Mouse (Mus musculus) stomach, embryonic 14.5 days (tissue): Measurements from ENCODE around the gene Cyp2w1. TPM values are rescaled to one million over a fixed set of nuclear protein-coding genes. Genes with fewer than 3 reads are reported as not detected.

Source experiments
- ATAC-seq: fragments of 200-750 bp; cut with Nextera tagmentation; 2 replicates; pipeline ENCODE4 v1.8.0; 2017; ENCODE audit warnings: low read depth, moderate TSS enrichment; ENCODE audit not compliant: insufficient number of reproducible peaks, insufficient read depth, low FRiP score
- H3K27ac ChIP-seq: fragments of 300-500 bp; sonication (generic); 2 replicates; pipeline ENCODE4 v1.5.1; 2014; ENCODE audit warnings: mild to moderate bottlenecking, low read length, moderate library complexity, mixed read lengths
- H3K27me3 ChIP-seq: fragments of 300-500 bp; sonication (generic); 2 replicates; pipeline ENCODE4 v1.6.1; 2014; ENCODE audit warnings: low read length, control low read depth, mixed read lengths; ENCODE audit not compliant: control insufficient read depth, insufficient read depth
- H3K36me3 ChIP-seq: fragments of 300-500 bp; sonication (generic); 2 replicates; pipeline ENCODE4 v1.6.1; 2014; ENCODE audit warnings: mild to moderate bottlenecking, control low read depth, low read length, moderate library complexity, mixed read lengths; ENCODE audit not compliant: control insufficient read depth, insufficient read depth
- H3K4me1 ChIP-seq: fragments of 300-500 bp; sonication (generic); 2 replicates; pipeline ENCODE4 v1.6.1; 2014; ENCODE audit warnings: low read length, control low read depth, mixed read lengths; ENCODE audit not compliant: control insufficient read depth, insufficient read depth
- H3K4me2 ChIP-seq: fragments of 300-500 bp; sonication (generic); replicated peaks from 2 replicates; pipeline ENCODE4 v1.6.1; 2014; ENCODE audit warnings: low read depth, low read length, control low read depth
- H3K4me3 ChIP-seq: fragments of 300-500 bp; sonication (generic); 2 replicates; pipeline ENCODE4 v1.5.1; 2014; ENCODE audit warnings: low read depth, low read length, control low read depth
- H3K9ac ChIP-seq: fragments of 300-500 bp; sonication (generic); replicated peaks from 2 replicates; pipeline ENCODE4 v1.6.1; 2014; ENCODE audit warnings: low read depth, mild to moderate bottlenecking, control low read depth, low read length, moderate library complexity, mixed read lengths
- H3K9me3 ChIP-seq: fragments of 300-500 bp; sonication (generic); 2 replicates; pipeline ENCODE4 v1.6.1; 2016; ENCODE audit warnings: low read depth, low read length, control low read depth; ENCODE audit not compliant: control insufficient read depth
- WGBS: fragments of 180-500 bp; shearing (Covaris S2); extraction: QIAGEN DNeasy Blood & Tissue Kit; methylation state at CpG from one replicate; pipeline ENCODE4 v1.1.7; 2014; 5-methylcytosine and 5-hydroxymethylcytosine counted together
- polyA plus RNA-seq: library from polyadenylated mRNA; unstranded; fragments of >200 nt; fragmentation: Nextera tagmentation; extraction: Ambion mirVana; gene quantifications from 2 replicates; pipeline ENCODE4 v1.2.1, GENCODE M21; 2014

The Cyp2w1 gene
- polyA plus RNA-seq, 1 experiment from 2014 or later = 6.8 TPM

DNA sequence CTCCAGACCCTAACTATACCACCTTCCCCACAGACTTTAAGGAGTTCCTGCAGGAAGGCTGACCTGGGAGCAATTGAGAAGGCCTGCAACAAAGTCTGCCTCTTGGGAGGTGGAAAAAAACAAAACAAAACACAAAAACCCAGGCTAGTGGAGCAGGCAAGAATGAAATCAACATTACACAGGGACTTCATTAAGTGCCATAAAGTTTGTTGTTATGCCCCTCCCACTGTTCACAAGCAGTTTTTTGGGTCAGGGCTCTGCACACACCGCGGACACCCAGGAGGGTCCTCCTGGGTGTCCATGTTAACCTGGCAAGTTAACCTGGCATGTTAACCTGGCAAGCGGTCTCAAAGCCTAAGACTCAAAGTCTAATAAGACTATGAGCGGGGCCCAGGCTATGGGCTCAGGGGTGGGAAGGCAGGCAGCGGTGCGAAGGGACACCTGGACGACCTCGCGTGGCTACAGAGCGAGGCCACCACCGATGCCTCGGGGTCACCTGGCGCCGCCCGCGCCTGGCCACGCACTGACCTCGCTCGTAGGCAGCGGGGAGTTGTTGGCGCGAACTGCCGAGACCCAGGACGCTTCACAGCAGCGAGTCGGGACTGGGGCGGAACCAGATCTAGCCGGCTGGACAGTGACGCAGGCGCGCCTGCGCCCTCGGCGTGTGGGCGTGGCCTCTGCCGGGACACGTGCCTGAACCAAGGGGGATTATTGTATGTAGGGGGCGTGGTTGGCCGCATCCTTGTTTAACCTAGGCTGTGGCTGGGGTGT is 19.4 kb downstream of the Cyp2w1 start:
- Histone ChIP-seq H3K9me3 (no peaks in the 10 kb centered on the region), H3K36me3 (no peaks in the 10 kb centered on the region), H3K4me3 (peak overlapping the region; percentile 58), H3K4me1 (peaks cover 5% of the 10 kb centered on the region; the same call in 1 of the 2 replicates), H3K27ac (peak overlapping the region; percentile 72), H3K9ac (peak overlapping the region; percentile 84), H3K27me3 (no peaks in the 10 kb centered on the region), H3K4me2 (peak overlapping the region; percentile 79)
- peak; percentile 95 for ATAC-seq
- WGBS = 2% methylated on average over 39 of the region's 39 CpGs

DNA sequence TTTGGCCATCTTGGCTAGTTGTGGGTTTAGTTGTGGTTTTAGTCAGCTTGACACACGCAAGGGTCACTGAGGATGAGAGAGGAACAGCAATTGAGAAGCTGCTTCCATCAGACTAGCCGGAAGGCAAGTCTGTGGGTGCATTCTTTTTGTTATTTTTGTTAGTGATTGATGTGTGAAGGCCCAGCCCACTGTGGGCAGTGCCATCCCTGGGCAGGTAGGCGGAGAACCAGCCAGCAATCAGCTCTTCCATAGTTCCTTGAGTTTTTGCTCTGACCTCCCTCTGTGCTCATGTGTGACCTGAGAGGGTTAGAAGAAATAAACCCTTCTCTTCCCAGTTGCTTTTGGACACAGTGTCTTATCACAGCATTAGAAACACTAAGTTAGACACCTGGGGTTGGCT is 20.7 kb downstream of the Cyp2w1 start:
- no peaks in the 10 kb centered on the region for H3K9me3 ChIP-seq
- H3K27ac ChIP-seq = no peak overlapping the region
- no peak overlapping the region for H3K4me3 ChIP-seq
- H3K27me3 ChIP-seq = no peaks in the 10 kb centered on the region
- 73% methylated on average over 3 of the region's 3 CpGs for WGBS
- ATAC-seq = no peak
- no peaks in the 10 kb centered on the region for H3K36me3 ChIP-seq
- H3K4me1 ChIP-seq = peaks cover 17% of the 10 kb centered on the region; the same call in 1 of the 2 replicates
- H3K4me2 ChIP-seq = no peak overlapping the region
- no peak overlapping the region for H3K9ac ChIP-seq

GRCm38 (mm10) chr5:139373889-139374444 is 21.6 kb downstream of the Cyp2w1 start:
- H3K9me3 ChIP-seq = no peaks in the 10 kb centered on the region
- no peaks in the 10 kb centered on the region for H3K27me3 ChIP-seq
- WGBS = 74% methylated on average over 6 of the region's 6 CpGs
- H3K4me1 ChIP-seq = peaks cover 21% of the 10 kb centered on the region; the same call in 1 of the 2 replicates
- ATAC-seq = no peak
- no peak overlapping the region for H3K4me2 ChIP-seq
- H3K9ac ChIP-seq = no peak overlapping the region
- H3K27ac ChIP-seq = no peak overlapping the region
- no peak overlapping the region for H3K4me3 ChIP-seq
- no peaks in the 10 kb centered on the region for H3K36me3 ChIP-seq

- no peaks in the 10 kb centered on the region for H3K27me3 ChIP-seq
- H3K9me3 ChIP-seq = no peaks in the 10 kb centered on the region
- peaks cover 29% of the 10 kb centered on the region; the same call in 1 of the 2 replicates for H3K4me1 ChIP-seq
- H3K36me3 ChIP-seq = no peaks in the 10 kb centered on the region
- H3K4me3 ChIP-seq = no peak overlapping the region
- no peak overlapping the region for H3K4me2 ChIP-seq
- H3K27ac ChIP-seq = no peak overlapping the region
- no peak overlapping the region for H3K9ac ChIP-seq
- 71% methylated on average over 2 of the region's 2 CpGs for WGBS
- no peak for ATAC-seq
These were observed 22.4 kb downstream of the Cyp2w1 start for GRCm38 (mm10) chr5:139374841-139375240.

- Histone ChIP-seq H3K4me2 (no peak within 1 kb of the TSS), H3K4me1 (peaks cover 36% of the 10 kb centered on the region), H3K27me3 (no peaks in the 10 kb centered on the region), H3K9me3 (no peaks in the 10 kb centered on the region), H3K27ac (peak within 1 kb of the TSS; percentile 68), H3K4me3 (no peak within 1 kb of the TSS), H3K36me3 (no peaks in the 10 kb centered on the region), H3K9ac (no peak within 1 kb of the TSS)
- 59% methylated on average over 18 of the region's 18 CpGs for WGBS
- no peak for ATAC-seq
These were observed 25.3 kb downstream of the Cyp2w1 start, which contains the start of gene Gpr146 for GRCm38 (mm10) chr5:139377468-139378270. Gene Gpr146, plus strand, starts transcription at chr5:139377697.

GRCm38 (mm10) chr5:139378271-139378556 is 25.8 kb downstream of the Cyp2w1 start:
- ATAC-seq = no peak
- Histone ChIP-seq H3K9ac (no peak overlapping the region), H3K27me3 (no peaks in the 10 kb centered on the region), H3K9me3 (no peaks in the 10 kb centered on the region), H3K4me2 (no peak overlapping the region), H3K27ac (peak overlapping the region; percentile 68; the same call in 1 of the 2 replicates), H3K36me3 (no peaks in the 10 kb centered on the region), H3K4me1 (peaks cover 39% of the 10 kb centered on the region), H3K4me3 (no peak overlapping the region)
- WGBS = 77% methylated on average over 7 of the region's 7 CpGs

DNA sequence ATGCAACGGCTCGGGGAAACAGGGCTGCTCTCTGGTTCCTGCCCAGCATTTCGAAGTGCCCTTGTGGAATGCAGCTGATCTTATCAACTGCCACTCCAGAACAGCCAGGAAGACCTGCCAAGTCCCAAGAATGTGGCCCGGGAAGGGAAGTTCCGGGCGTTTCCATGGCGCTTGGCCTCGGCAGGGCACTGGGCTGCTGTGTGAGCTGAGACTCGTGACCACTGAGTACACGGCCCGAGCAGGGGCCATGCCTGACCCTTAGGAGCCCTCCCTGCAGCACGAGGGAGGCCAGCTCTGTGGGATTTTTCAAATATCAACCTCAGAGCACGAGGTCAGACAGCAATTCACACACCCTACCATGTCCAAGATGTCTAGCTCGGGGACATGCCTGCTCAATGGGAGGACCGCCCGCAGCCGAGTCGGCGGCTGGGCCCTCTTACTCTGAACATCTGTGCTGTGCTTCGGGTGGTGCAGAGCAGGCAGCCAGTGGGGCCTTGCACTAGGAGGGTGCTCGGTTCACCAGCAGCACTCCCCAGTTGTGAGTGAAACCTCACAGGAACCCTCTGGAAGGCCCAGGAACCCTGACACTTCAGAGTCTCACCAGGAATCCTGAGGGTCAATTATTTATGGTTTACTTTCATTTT is 26.7 kb downstream of the Cyp2w1 start:
- Histone ChIP-seq H3K4me2 (no peak overlapping the region), H3K4me3 (no peak overlapping the region), H3K9ac (no peak overlapping the region), H3K4me1 (peaks cover 39% of the 10 kb centered on the region), H3K36me3 (no peaks in the 10 kb centered on the region), H3K27me3 (no peaks in the 10 kb centered on the region), H3K9me3 (no peaks in the 10 kb centered on the region), H3K27ac (peak overlapping the region; percentile 68)
- 34% methylated on average over 21 of the region's 21 CpGs for WGBS
- ATAC-seq = peak; percentile 30; the same call in 1 of the 2 replicates

DNA sequence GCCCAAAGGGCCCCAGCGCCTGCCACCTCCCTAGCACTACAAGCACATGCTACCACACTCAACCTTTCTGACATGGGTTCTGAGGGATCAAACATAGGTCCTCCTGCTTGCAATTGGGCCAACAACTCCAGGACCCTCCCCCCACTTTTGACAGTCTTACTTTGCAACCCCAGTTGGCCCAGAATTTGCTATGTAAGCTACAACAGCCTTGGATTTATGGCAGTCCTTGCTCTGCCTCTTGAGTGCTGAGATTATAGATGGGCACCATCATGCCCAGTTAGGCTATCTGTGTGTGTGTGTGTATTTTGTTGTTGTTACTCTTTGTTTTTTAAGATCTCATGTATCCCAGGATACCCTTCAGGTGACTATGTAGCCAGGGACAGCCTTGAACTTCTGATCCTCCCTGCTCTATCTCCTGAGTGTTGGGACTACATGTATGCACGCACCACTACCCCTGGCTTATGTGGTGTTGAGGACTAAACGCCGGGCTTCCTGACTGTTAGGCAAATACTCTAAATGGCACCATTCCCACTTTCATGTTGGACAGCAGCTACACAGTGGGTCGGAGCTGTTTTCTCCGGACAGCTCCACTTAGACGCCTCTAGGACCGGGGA is 27.5 kb downstream of the Cyp2w1 start:
- H3K9ac ChIP-seq = no peak overlapping the region
- no peak for ATAC-seq
- 17% methylated on average over 8 of the region's 8 CpGs for WGBS

More for the DNA sequence above, 27.5 kb downstream of the Cyp2w1 start:
- Histone ChIP-seq H3K36me3 (no peaks in the 10 kb centered on the region), H3K27me3 (no peaks in the 10 kb centered on the region), H3K4me1 (peaks cover 44% of the 10 kb centered on the region), H3K4me2 (peak overlapping the region; percentile 84), H3K4me3 (peak overlapping the region; percentile 62), H3K9me3 (no peaks in the 10 kb centered on the region), H3K27ac (peak overlapping the region; percentile 34; the same call in 1 of the 2 replicates)
